Mouse (Mus musculus): ENCODE results near the gene Cacna2d1. TPM values are rescaled to one million over a fixed set of nuclear protein-coding genes. Genes with fewer than 3 reads are reported as not detected.

The Cacna2d1 gene
- total RNA-seq, 1 experiment from 2014 or later, result 143 TPM

Other genes starting within 250 kb of the Cacna2d1 start
- not detected in 2 replicates for gene Speer4c, start 220.4 kb upstream of the Cacna2d1 start, total RNA-seq (2021)